Comparison of ENCODE assay signal across 13 mouse cellular contexts in the genomic region with DNA sequence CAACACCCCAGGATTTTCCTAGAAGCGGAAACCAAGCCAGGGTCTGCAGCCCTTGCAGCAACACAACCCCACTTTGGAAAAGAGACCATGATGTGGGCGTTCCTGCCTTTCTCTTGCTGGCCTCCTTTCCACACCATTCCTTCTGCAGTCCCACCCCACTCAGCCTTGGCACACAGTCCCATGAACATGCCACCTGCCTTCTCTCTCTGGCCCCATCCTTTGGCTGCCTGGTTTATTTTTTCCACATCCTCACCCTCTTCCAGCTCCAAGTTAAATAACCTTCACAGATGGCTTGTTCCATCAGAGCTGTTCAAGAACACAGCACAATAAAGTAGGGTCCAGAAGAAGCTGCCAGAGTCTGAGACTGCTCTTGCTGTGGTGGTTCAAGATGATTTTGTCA. TPM values are rescaled to one million over a fixed set of nuclear protein-coding genes. Genes with fewer than 3 reads are reported as not detected.
DNase-seq lines count a peak whose midpoint lies in the region.
"Had no signal": no experiment of that assay in that cellular context is flagged by ENCODE, and none has a peak within 500 bp of the region (broad histone marks: within the 10 kb centered on the region; RNA-seq: fewer than 3 reads in every experiment).

No protein-coding gene starts in this region.

- peaks cover 35% of the 10 kb centered on the region for H3K4me1 ChIP-seq in heart, embryonic 10.5 days
- H3K4me1 ChIP-seq: hindbrain, embryonic 15.5 days; midbrain, embryonic 15.5 days had no signal

- peak overlapping the region; percentile 7; the same call in 1 of the 2 replicates for H3K27ac ChIP-seq in heart, embryonic 10.5 days
- H3K27ac ChIP-seq: hindbrain, embryonic 15.5 days; kidney, postnatal 0 days; midbrain, embryonic 15.5 days had no signal

- H3K4me3 ChIP-seq in heart, embryonic 10.5 days: no peak overlapping the region
- H3K4me3 ChIP-seq: hindbrain, embryonic 15.5 days; midbrain, embryonic 15.5 days had no signal

- no peaks in the 10 kb centered on the region for H3K36me3 ChIP-seq in heart, embryonic 10.5 days
- H3K36me3 ChIP-seq: hindbrain, embryonic 15.5 days; midbrain, embryonic 15.5 days had no signal

- DNase-seq in heart, embryonic 10.5 days (ENCODE audit: low spot score): no peak
- no peak for DNase-seq in heart, adult 8-10 months (ENCODE audit: low spot score)
- peak; percentile 40 to 58 for DNase-seq in right cerebral cortex, adult 2 months (ENCODE audit: low spot score in 2 of 2)
- no peak for DNase-seq in right cerebral cortex, postnatal 14 days
- DNase-seq in left cerebral cortex, adult 11 months (ENCODE audit: low spot score): peak; percentile 47
- no peak for DNase-seq in thymus, postnatal 4 days
- no peak for DNase-seq in urinary bladder, adult 2 months (ENCODE audit: low spot score)
- DNase-seq: adrenal gland, postnatal 10 days; thymus, adult 2 months had no signal

- H3K27me3 ChIP-seq in heart, embryonic 10.5 days (ENCODE audit: insufficient read depth, poor library complexity, severe bottlenecking): no peaks in the 10 kb centered on the region
- H3K27me3 ChIP-seq: CH12.LX; hindbrain, embryonic 15.5 days; midbrain, embryonic 15.5 days had no signal

- H3K9me3 ChIP-seq in heart, embryonic 10.5 days: no peaks in the 10 kb centered on the region
- H3K9me3 ChIP-seq: hindbrain, embryonic 15.5 days; midbrain, embryonic 15.5 days had no signal

- 91% methylated on average over 2 of the region's 2 CpGs for WGBS in heart, embryonic 10.5 days

RNA-seq across cellular contexts. Expression of a gene that starts 50.0 kb away (rescaled TPM):
- polyA plus RNA-seq in heart, embryonic 10.5 days (2016; fragmentation: Nextera tagmentation; extraction: Ambion mirVana): 1.9 and 2.1 TPM in 2 replicates
- 10 to 100 TPM in 3 of 4 experiments, 1 to 10 TPM in 1; 7.6 to 19.4 (median 16.8) TPM for total RNA-seq in heart, adult 8-10 months (2022)
- polyA plus RNA-seq in urinary bladder, adult 2 months (2012; rRNA removed): 16.9 and 20.7 TPM in 2 replicates

RNA-seq across cellular contexts. Expression of a gene that starts 59.3 kb away (rescaled TPM):
- polyA plus RNA-seq in heart, embryonic 10.5 days (2016; fragmentation: Nextera tagmentation; extraction: Ambion mirVana): 24.0 and 29.0 TPM in 2 replicates
- total RNA-seq in heart, adult 8-10 months (2022): 1 to 10 TPM; 5.6 to 6.9 (median 5.9) TPM
- 16.0 and 19.9 TPM in 2 replicates for polyA plus RNA-seq in urinary bladder, adult 2 months (2012; rRNA removed)

Comparison
In these comparisons a context has a peak if more than half of its experiments do, and no peak if none do; other contexts are left out.
1. DNase-seq: peak in right cerebral cortex, adult 2 months (2 of 2) and left cerebral cortex, adult 11 months (single experiment); none in heart, embryonic 10.5 days (single experiment), heart, adult 8-10 months (single experiment), right cerebral cortex, postnatal 14 days (single experiment), thymus, postnatal 4 days (single experiment) and urinary bladder, adult 2 months (single experiment).